Mouse (Mus musculus): ENCODE results near the gene Psma7. TPM values are rescaled to one million over a fixed set of nuclear protein-coding genes. Genes with fewer than 3 reads are reported as not detected.

Gene Psma7
- total RNA-seq (2015; ENCODE audit: low replicate concordance) (66.3 and 90.5 TPM in 2 replicates), total RNA-seq (2017; ENCODE audit: low replicate concordance) (48.8 and 90.3 TPM in 2 replicates)

DNA sequence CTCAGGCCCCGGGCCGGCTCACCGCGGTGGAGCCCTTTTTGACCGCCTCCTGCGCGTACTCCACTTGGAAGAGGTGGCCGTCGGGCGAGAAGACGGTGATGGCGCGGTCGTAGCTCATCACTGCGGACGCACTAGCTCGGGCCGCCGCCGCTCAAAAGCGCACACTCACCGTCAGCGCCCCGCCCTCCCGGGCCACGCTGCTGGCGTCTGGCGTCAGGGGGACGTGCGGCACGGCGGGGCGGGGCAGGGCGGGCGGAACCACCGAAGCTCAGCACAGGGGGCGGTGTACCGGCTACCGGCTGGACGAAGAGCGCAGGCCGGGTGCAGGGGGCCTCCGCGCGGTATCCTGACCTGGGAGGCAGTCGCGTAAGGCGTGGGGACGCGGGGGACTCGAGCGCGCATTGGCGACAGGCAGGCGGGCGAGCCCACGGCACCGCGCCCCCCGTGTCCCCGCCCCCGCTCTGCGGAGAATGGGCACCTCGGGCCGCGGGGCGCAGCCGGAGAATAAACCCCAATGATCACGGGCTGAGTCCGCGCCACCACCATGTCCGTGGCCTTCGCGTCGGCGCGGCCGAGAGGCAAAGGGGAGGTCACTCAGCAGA lies at the start of gene Psma7, which contains the start of gene Ss18l1:
TSS of gene Psma7 (minus strand) at position 178 of the 602 bp plus-strand sequence.
TSS of gene Ss18l1 (plus strand) at position 254 of the 602 bp plus-strand sequence.
- peak; percentile 89 for ATAC-seq (replicated peaks; ENCODE audit: low FRiP score, poor library complexity, severe bottlenecking)

- ATAC-seq (replicated peaks; ENCODE audit: low FRiP score, poor library complexity, severe bottlenecking): no peak
These were observed 48.1 kb upstream of the Psma7 start for GRCm38 (mm10) chr2:180090285-180090684.

- no peak for ATAC-seq (replicated peaks; ENCODE audit: low FRiP score, poor library complexity, severe bottlenecking)
These were observed 45.2 kb upstream of the Psma7 start for GRCm38 (mm10) chr2:180087472-180087871.

- no peak for ATAC-seq (replicated peaks; ENCODE audit: low FRiP score, poor library complexity, severe bottlenecking)
These were observed 44.4 kb upstream of the Psma7 start for GRCm38 (mm10) chr2:180086637-180087027.

DNA sequence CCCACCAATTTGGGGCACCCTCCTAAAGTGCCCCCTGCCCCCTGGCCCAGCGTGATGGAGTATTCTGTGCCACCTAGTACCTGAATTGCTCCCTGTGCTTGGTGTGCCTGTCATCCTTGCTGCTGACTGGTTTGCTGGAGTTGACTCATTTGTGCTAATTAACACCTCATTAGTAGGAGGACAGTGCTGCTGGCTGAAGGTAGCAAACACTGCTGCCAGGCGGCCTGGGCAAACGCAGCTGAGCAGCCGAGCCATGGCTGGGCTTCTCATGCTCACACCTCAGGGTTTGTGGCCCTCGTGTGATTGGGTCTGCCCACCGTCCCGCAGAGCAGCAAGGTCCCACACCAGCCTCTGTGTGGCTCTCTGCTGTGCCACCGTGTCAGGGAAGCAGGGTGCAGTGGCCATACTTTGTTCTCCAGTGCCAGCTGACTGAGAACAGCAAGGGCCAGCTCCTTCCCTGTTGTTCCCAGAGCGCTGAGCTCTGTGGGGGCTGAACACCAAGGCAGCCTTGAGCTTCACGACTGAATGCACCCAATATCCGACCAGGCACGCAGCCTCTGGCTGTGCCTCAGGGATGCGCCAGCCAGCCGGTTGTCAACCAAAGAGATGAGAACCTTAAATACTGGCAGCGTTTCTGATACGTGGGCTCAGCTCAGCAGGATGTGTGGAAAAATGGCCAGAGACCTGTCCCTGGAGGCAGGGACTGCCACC lies 43.8 kb upstream of the Psma7 start:
- no peak for ATAC-seq (replicated peaks; ENCODE audit: low FRiP score, poor library complexity, severe bottlenecking)

- ATAC-seq (replicated peaks; ENCODE audit: low FRiP score, poor library complexity, severe bottlenecking): no peak
These were observed 42.3 kb upstream of the Psma7 start for GRCm38 (mm10) chr2:180084565-180084964.

- no peak for ATAC-seq (replicated peaks; ENCODE audit: low FRiP score, poor library complexity, severe bottlenecking)
These were observed 40.8 kb upstream of the Psma7 start for GRCm38 (mm10) chr2:180083063-180083462.

DNA sequence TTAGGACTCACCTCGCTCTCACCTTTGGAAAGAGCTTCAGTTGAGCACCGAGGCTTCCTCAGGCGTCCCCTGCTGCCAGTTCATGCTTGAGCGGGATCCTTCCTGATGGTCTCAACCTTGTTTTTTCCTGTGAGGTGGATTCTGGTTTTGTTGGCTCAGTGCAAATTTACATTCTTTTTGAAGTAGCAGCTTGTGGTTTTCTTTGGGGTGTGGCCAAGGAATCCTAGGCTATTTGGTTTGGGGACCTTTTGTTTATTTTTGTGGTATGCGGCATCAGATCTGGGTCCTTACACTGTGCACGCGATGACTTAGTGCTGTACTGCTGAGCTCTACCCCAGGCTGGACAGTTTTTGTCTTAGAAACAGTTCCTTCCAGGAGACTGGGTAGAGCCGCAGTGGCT lies 38.4 kb upstream of the Psma7 start:
- no peak for ATAC-seq (replicated peaks; ENCODE audit: low FRiP score, poor library complexity, severe bottlenecking)

- no peak for ATAC-seq (replicated peaks; ENCODE audit: low FRiP score, poor library complexity, severe bottlenecking)
These were observed 35.4 kb upstream of the Psma7 start for GRCm38 (mm10) chr2:180077622-180078021.

DNA sequence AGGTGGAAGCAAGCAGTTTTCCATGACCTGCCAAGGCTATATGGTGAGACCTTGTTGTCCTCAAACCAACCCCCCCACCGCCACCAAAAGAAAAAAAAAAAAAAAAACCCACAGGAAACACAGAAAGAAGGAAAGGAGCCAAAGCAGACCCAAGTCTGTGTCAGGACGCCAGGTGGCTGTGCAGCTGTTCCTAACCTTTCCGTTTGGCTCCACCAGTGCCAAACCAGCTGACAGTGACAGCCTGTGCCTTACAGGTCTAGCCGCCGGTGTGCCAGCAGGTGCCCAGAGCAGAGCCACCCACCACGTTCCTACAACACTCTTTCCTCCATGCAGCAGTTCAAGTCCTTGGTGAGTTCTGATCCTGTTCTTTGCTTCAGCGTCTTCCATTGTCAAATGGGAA lies 30.7 kb upstream of the Psma7 start:
- no peak for ATAC-seq (replicated peaks; ENCODE audit: low FRiP score, poor library complexity, severe bottlenecking)

DNA sequence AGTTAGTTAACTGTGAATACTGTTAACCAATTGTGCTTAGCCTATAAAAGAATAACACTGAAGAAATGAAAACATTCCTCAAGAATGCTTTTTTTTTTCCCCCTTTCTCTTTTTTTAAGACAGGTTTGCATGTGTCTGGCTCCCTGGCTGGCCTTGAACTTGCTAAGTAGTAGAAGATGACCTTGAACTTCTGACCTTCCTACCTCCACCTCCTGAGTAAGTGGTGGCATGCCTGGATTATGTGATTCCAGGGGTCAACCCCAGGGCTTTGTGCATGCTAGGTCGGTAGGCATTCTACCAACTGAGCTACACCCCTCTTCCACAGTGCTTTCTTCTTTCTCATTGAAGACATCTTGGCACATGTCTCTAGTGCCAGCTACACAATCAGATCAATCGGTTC lies 29.4 kb upstream of the Psma7 start:
- ATAC-seq (replicated peaks; ENCODE audit: low FRiP score, poor library complexity, severe bottlenecking): no peak

GRCm38 (mm10) chr2:180070481-180071453 lies 28.5 kb upstream of the Psma7 start, which contains the start of gene Mtg2:
TSS of gene Mtg2 (plus strand) at chr2:180070588.
- peak; percentile 95 for ATAC-seq (replicated peaks; ENCODE audit: low FRiP score, poor library complexity, severe bottlenecking)

GRCm38 (mm10) chr2:180069770-180070480 lies 27.7 kb upstream of the Psma7 start:
- ATAC-seq (replicated peaks; ENCODE audit: low FRiP score, poor library complexity, severe bottlenecking): peak; percentile 34

GRCm38 (mm10) chr2:180063338-180064131 lies 21.3 kb upstream of the Psma7 start:
- no peak for ATAC-seq (replicated peaks; ENCODE audit: low FRiP score, poor library complexity, severe bottlenecking)

GRCm38 (mm10) chr2:180053001-180053400 lies 10.8 kb upstream of the Psma7 start:
- no peak for ATAC-seq (replicated peaks; ENCODE audit: low FRiP score, poor library complexity, severe bottlenecking)

GRCm38 (mm10) chr2:180051986-180052733 lies 9.9 kb upstream of the Psma7 start:
- 0 out of 2 replicates have a peak, but pooled peaks have one; percentile 14 for ATAC-seq (replicated peaks; ENCODE audit: low FRiP score, poor library complexity, severe bottlenecking)

- ATAC-seq (replicated peaks; ENCODE audit: low FRiP score, poor library complexity, severe bottlenecking): peak; percentile 75
These were observed 8.8 kb upstream of the Psma7 start for GRCm38 (mm10) chr2:180050986-180051385.

Measured in erythroblast, adult 5-6 weeks (primary cell).